Mouse (Mus musculus) erythroblast, embryonic 14.5 days (primary cell): ENCODE measurements around the gene Smc3. TPM values are rescaled to one million over a fixed set of nuclear protein-coding genes. Genes with fewer than 3 reads are reported as not detected.
"Not testable (repeated sequence)": the region's sequence is repeated elsewhere in the genome, so short reads cannot be mapped to it uniquely, and the experiment has no call there.

Source experiments
- H3K27me3 ChIP-seq: 2 replicates; pipeline ENCODE4 v1.6.1; 2012; ENCODE audit warnings: inconsistent platforms; ENCODE audit not compliant: control insufficient read depth
- H3K36me3 ChIP-seq: 2 replicates; pipeline ENCODE4 v1.6.1; 2012; ENCODE audit warnings: mild to moderate bottlenecking, inconsistent platforms; ENCODE audit not compliant: control insufficient read depth
- H3K4me1 ChIP-seq: 2 replicates; pipeline ENCODE4 v1.6.1; 2012; ENCODE audit warnings: inconsistent platforms; ENCODE audit not compliant: control insufficient read depth
- H3K4me3 ChIP-seq: replicated peaks from 2 replicates; pipeline ENCODE3; 2012; ENCODE audit warnings: moderate library complexity, mild to moderate bottlenecking, inconsistent platforms
- H3K9me3 ChIP-seq: 2 replicates; pipeline ENCODE4 v1.6.1; 2012; ENCODE audit warnings: low read length, inconsistent platforms, mixed read lengths; ENCODE audit not compliant: control insufficient read depth
- GATA1 ChIP-seq: IDR thresholded peaks from 2 replicates; pipeline ENCODE4 v1.6.1; 2012; ENCODE audit warnings: low read length, inconsistent platforms, mixed read lengths
- TAL1 ChIP-seq: IDR thresholded peaks from 3 replicates; pipeline ENCODE4 v1.6.1; 2012; ENCODE audit warnings: low read length, inconsistent platforms, mixed read lengths
- polyA plus RNA-seq: library from polyadenylated mRNA; stranded (reverse); fragments of >175 nt; gene quantifications from 2 replicates; pipeline ENCODE4 v1.2.3, GENCODE M21; 2012

Gene Smc3
- polyA plus RNA-seq, 1 experiment = 3.6 TPM

- no peak for TF ChIP-seq TAL1
- no peak for TF ChIP-seq GATA1
- no peaks in the 10 kb centered on the region for H3K36me3 ChIP-seq
- no peak overlapping the region for H3K4me3 ChIP-seq
- H3K9me3 ChIP-seq = no peaks in the 10 kb centered on the region
- no peaks in the 10 kb centered on the region; the same call in 1 of the 2 replicates for H3K4me1 ChIP-seq
- H3K27me3 ChIP-seq = no peaks in the 10 kb centered on the region
These were observed 26.1 kb upstream of the Smc3 start for GRCm38 (mm10) chr19:53574131-53574530.

DNA sequence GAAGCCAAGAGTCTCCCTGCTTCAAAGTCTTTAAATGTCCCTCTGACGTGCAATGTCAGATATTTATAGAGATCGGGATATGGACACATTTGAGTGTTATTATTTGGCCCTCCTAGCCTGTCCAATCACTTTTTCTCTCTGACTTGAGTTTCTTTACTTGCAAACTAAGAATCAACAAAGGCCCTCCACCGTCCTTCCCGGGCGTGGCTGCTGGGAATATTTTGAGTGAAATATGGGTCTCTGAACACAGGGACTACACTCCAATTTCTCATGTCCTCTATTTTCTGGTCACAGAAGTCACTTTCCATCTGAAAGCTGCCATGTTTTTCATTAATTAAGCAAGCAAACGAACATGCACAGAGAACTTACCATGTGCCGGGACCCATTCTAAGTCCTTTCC is 25.7 kb upstream of the Smc3 start:
- no peaks in the 10 kb centered on the region for H3K9me3 ChIP-seq
- H3K27me3 ChIP-seq = no peaks in the 10 kb centered on the region
- no peaks in the 10 kb centered on the region; the same call in 1 of the 2 replicates for H3K4me1 ChIP-seq
- H3K4me3 ChIP-seq = no peak overlapping the region
- no peaks in the 10 kb centered on the region for H3K36me3 ChIP-seq
- TF ChIP-seq GATA1 = no peak
- no peak for TF ChIP-seq TAL1

- H3K4me1 ChIP-seq = no peaks in the 10 kb centered on the region; the same call in 1 of the 2 replicates
- no peak overlapping the region for H3K4me3 ChIP-seq
- H3K9me3 ChIP-seq = no peaks in the 10 kb centered on the region
- TF ChIP-seq GATA1 (no peak), TAL1 (no peak)
- no peaks in the 10 kb centered on the region for H3K36me3 ChIP-seq
- H3K27me3 ChIP-seq = no peaks in the 10 kb centered on the region
These were observed 24.7 kb upstream of the Smc3 start for GRCm38 (mm10) chr19:53575296-53576010.

DNA sequence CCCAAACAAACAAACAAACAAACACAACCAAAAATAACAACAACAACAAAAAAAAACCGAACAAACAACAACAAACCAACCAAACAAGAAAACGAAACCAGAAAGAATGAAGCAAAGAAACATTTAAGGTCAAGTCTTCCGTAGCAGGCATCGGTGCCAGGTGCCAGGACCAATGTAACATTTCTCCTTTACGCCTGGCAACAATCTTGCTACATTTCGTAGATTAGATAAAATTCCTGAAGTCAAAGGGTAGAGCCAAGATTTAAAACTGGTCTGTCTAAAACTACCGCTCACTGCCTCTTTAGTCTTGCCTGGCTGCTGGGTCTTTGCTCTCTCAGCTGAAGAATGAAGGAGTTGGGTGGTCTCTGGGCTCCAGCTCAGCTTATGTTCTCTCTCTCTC is 24.1 kb upstream of the Smc3 start:
- Histone ChIP-seq H3K4me3 (no peak overlapping the region), H3K27me3 (no peaks in the 10 kb centered on the region), H3K36me3 (no peaks in the 10 kb centered on the region), H3K4me1 (no peaks in the 10 kb centered on the region; the same call in 1 of the 2 replicates), H3K9me3 (no peaks in the 10 kb centered on the region)
- TF ChIP-seq TAL1 (no peak), GATA1 (no peak)

- H3K4me3 ChIP-seq = no peak overlapping the region
- no peaks in the 10 kb centered on the region for H3K9me3 ChIP-seq
- no peak for TF ChIP-seq GATA1
- no peak for TF ChIP-seq TAL1
- H3K36me3 ChIP-seq = no peaks in the 10 kb centered on the region
- no peaks in the 10 kb centered on the region for H3K27me3 ChIP-seq
- no peaks in the 10 kb centered on the region for H3K4me1 ChIP-seq
These were observed 23.0 kb upstream of the Smc3 start for GRCm38 (mm10) chr19:53577025-53577800.

GRCm38 (mm10) chr19:53578597-53579252 is 21.5 kb upstream of the Smc3 start:
- no peaks in the 10 kb centered on the region for H3K4me1 ChIP-seq
- no peak overlapping the region for H3K4me3 ChIP-seq
- H3K9me3 ChIP-seq = peaks cover 1% of the 10 kb centered on the region
- TF ChIP-seq TAL1 = no peak
- TF ChIP-seq GATA1 = no peak
- H3K36me3 ChIP-seq = no peaks in the 10 kb centered on the region
- H3K27me3 ChIP-seq = no peaks in the 10 kb centered on the region

GRCm38 (mm10) chr19:53580271-53580670 is 19.9 kb upstream of the Smc3 start:
- not testable (repeated sequence) for H3K36me3 ChIP-seq, H3K27me3 ChIP-seq, H3K4me3 ChIP-seq, H3K4me1 ChIP-seq
- peaks cover 16% of the 10 kb centered on the region for H3K9me3 ChIP-seq

- not testable (repeated sequence) for H3K27me3 ChIP-seq, H3K36me3 ChIP-seq, H3K4me3 ChIP-seq, H3K4me1 ChIP-seq
- H3K9me3 ChIP-seq = peaks cover 19% of the 10 kb centered on the region
These were observed 12.5 kb upstream of the Smc3 start for GRCm38 (mm10) chr19:53587686-53588085.

DNA sequence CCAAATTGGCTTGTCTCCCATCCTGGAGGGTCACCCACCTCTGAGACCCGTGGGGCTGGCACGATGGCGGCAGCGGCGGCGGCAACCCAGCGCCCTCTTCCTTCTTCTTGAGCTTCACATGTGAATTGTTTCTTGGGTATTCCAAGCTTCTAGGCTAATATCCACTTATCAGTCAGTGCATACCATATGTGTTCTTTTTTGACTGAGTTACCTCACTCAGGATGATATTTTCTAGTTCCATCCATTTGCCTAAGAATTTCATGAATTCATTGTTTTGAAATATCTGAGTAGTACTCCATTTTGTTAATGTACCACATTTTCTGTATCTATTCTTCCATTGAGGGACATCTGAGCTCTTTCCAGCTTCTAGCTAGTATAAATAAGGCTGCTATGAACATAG is 11.2 kb upstream of the Smc3 start, which contains the start of gene Nutf2-ps1:
Gene Nutf2-ps1, minus strand, starts transcription at position 101 of the 400 bp plus-strand sequence.
- H3K27me3 ChIP-seq, H3K36me3 ChIP-seq, H3K4me3 ChIP-seq, H3K4me1 ChIP-seq: not testable (repeated sequence)
- peaks cover 16% of the 10 kb centered on the region for H3K9me3 ChIP-seq
